Mouse (Mus musculus): ENCODE data around the gene Phactr3. TPM values are rescaled to one million over a fixed set of nuclear protein-coding genes. Genes with fewer than 3 reads are reported as not detected.

Gene Phactr3
- polyA plus RNA-seq, 1 experiment from 2014 or later = 2.2 TPM

- H3K9me3 ChIP-seq (ENCODE audit: control insufficient read depth) = no peaks in the 10 kb centered on the region
- H3K4me2 ChIP-seq (replicated peaks; ENCODE audit: low read depth) = no peak overlapping the region
- H3K4me1 ChIP-seq (replicated peaks; ENCODE audit: control insufficient read depth, insufficient read depth, low read length) = no peaks in the 10 kb centered on the region
- no peak for ATAC-seq
- no peak for TF ChIP-seq CTCF (IDR thresholded peaks at IDR 0.05; ENCODE audit: low read depth)
- H3K27me3 ChIP-seq (replicated peaks; ENCODE audit: control insufficient read depth, insufficient read depth, low read length) = no peaks in the 10 kb centered on the region
- H3K9ac ChIP-seq (ENCODE audit: low read depth, low read length) = no peak overlapping the region
- H3K27ac ChIP-seq (ENCODE audit: low read depth, low read length) = no peak overlapping the region
- no peak overlapping the region for H3K4me3 ChIP-seq (ENCODE audit: low read depth, low read length)
- H3K36me3 ChIP-seq (ENCODE audit: control insufficient read depth, insufficient read depth) = no peaks in the 10 kb centered on the region
- 83% methylated on average over 10 of the region's 10 CpGs for WGBS
Observed at GRCm38 (mm10) chr2:178321271-178321670, 202.5 kb downstream of the Phactr3 start.

GRCm38 (mm10) chr2:178324410-178324809 is 205.6 kb downstream of the Phactr3 start:
- H3K4me1 ChIP-seq (replicated peaks; ENCODE audit: control insufficient read depth, insufficient read depth, low read length) = no peaks in the 10 kb centered on the region
- no peak overlapping the region for H3K4me3 ChIP-seq (ENCODE audit: low read depth, low read length)
- H3K27ac ChIP-seq (ENCODE audit: low read depth, low read length) = no peak overlapping the region
- H3K27me3 ChIP-seq (replicated peaks; ENCODE audit: control insufficient read depth, insufficient read depth, low read length) = no peaks in the 10 kb centered on the region
- no peaks in the 10 kb centered on the region for H3K9me3 ChIP-seq (ENCODE audit: control insufficient read depth)
- no peaks in the 10 kb centered on the region for H3K36me3 ChIP-seq (ENCODE audit: control insufficient read depth, insufficient read depth)
- no peak for TF ChIP-seq CTCF (IDR thresholded peaks at IDR 0.05; ENCODE audit: low read depth)
- H3K4me2 ChIP-seq (replicated peaks; ENCODE audit: low read depth) = no peak overlapping the region
- no peak for ATAC-seq
- H3K9ac ChIP-seq (ENCODE audit: low read depth, low read length) = no peak overlapping the region
- 93% methylated on average over 3 of the region's 3 CpGs for WGBS

- H3K27ac ChIP-seq (ENCODE audit: low read depth, low read length) = no peak overlapping the region
Observed at GRCm38 (mm10) chr2:178324818-178325217, 206.0 kb downstream of the Phactr3 start.

GRCm38 (mm10) chr2:178326067-178326466 is 207.3 kb downstream of the Phactr3 start:
- WGBS = 92% methylated on average over 10 of the region's 10 CpGs
- no peak for ATAC-seq
- Histone ChIP-seq H3K36me3 (ENCODE audit: control insufficient read depth, insufficient read depth) (no peaks in the 10 kb centered on the region), H3K27ac (ENCODE audit: low read depth, low read length) (no peak overlapping the region), H3K9ac (ENCODE audit: low read depth, low read length) (no peak overlapping the region), H3K4me1 (replicated peaks; ENCODE audit: control insufficient read depth, insufficient read depth, low read length) (no peaks in the 10 kb centered on the region), H3K27me3 (replicated peaks; ENCODE audit: control insufficient read depth, insufficient read depth, low read length) (no peaks in the 10 kb centered on the region), H3K9me3 (ENCODE audit: control insufficient read depth) (no peaks in the 10 kb centered on the region), H3K4me3 (ENCODE audit: low read depth, low read length) (no peak overlapping the region), H3K4me2 (replicated peaks; ENCODE audit: low read depth) (no peak overlapping the region)
- no peak for TF ChIP-seq CTCF (IDR thresholded peaks at IDR 0.05; ENCODE audit: low read depth)

More at GRCm38 (mm10) chr2:178324818-178325217, 206.0 kb downstream of the Phactr3 start:
- H3K4me2 ChIP-seq (replicated peaks; ENCODE audit: low read depth) = no peak overlapping the region
- H3K4me3 ChIP-seq (ENCODE audit: low read depth, low read length) = no peak overlapping the region
- H3K36me3 ChIP-seq (ENCODE audit: control insufficient read depth, insufficient read depth) = no peaks in the 10 kb centered on the region
- no peaks in the 10 kb centered on the region for H3K9me3 ChIP-seq (ENCODE audit: control insufficient read depth)
- H3K9ac ChIP-seq (ENCODE audit: low read depth, low read length) = no peak overlapping the region
- H3K4me1 ChIP-seq (replicated peaks; ENCODE audit: control insufficient read depth, insufficient read depth, low read length) = no peaks in the 10 kb centered on the region
- WGBS = 80% methylated on average over 4 of the region's 4 CpGs
- no peak for TF ChIP-seq CTCF (IDR thresholded peaks at IDR 0.05; ENCODE audit: low read depth)
- no peak for ATAC-seq
- no peaks in the 10 kb centered on the region for H3K27me3 ChIP-seq (replicated peaks; ENCODE audit: control insufficient read depth, insufficient read depth, low read length)

GRCm38 (mm10) chr2:178326750-178327465 is 208.1 kb downstream of the Phactr3 start:
- Histone ChIP-seq H3K27me3 (replicated peaks; ENCODE audit: control insufficient read depth, insufficient read depth, low read length) (no peaks in the 10 kb centered on the region), H3K9me3 (ENCODE audit: control insufficient read depth) (no peaks in the 10 kb centered on the region), H3K27ac (ENCODE audit: low read depth, low read length) (no peak overlapping the region), H3K4me1 (replicated peaks; ENCODE audit: control insufficient read depth, insufficient read depth, low read length) (no peaks in the 10 kb centered on the region), H3K4me2 (replicated peaks; ENCODE audit: low read depth) (peak overlapping the region; percentile 21; the same call in 1 of the 2 replicates), H3K36me3 (ENCODE audit: control insufficient read depth, insufficient read depth) (no peaks in the 10 kb centered on the region), H3K9ac (ENCODE audit: low read depth, low read length) (no peak overlapping the region), H3K4me3 (ENCODE audit: low read depth, low read length) (no peak overlapping the region)
- TF ChIP-seq CTCF (IDR thresholded peaks at IDR 0.05; ENCODE audit: low read depth) = no peak
- WGBS = 11% methylated on average over 5 of the region's 5 CpGs
- no peak for ATAC-seq

GRCm38 (mm10) chr2:178327466-178328040 is 208.8 kb downstream of the Phactr3 start:
- Histone ChIP-seq H3K9me3 (ENCODE audit: control insufficient read depth) (no peaks in the 10 kb centered on the region), H3K27ac (ENCODE audit: low read depth, low read length) (no peak overlapping the region), H3K9ac (ENCODE audit: low read depth, low read length) (no peak overlapping the region), H3K4me3 (ENCODE audit: low read depth, low read length) (no peak overlapping the region), H3K4me1 (replicated peaks; ENCODE audit: control insufficient read depth, insufficient read depth, low read length) (no peaks in the 10 kb centered on the region), H3K27me3 (replicated peaks; ENCODE audit: control insufficient read depth, insufficient read depth, low read length) (no peaks in the 10 kb centered on the region), H3K4me2 (replicated peaks; ENCODE audit: low read depth) (peak overlapping the region; percentile 21; the same call in 1 of the 2 replicates), H3K36me3 (ENCODE audit: control insufficient read depth, insufficient read depth) (no peaks in the 10 kb centered on the region)
- no peak for TF ChIP-seq CTCF (IDR thresholded peaks at IDR 0.05; ENCODE audit: low read depth)
- ATAC-seq = peak; percentile 90
- 10% methylated on average over 12 of the region's 12 CpGs for WGBS

Measured in intestine, postnatal 0 days (tissue).